Mouse (Mus musculus) MEL (cell line): Measurements from ENCODE around the gene Mpv17l. TPM values are rescaled to one million over a fixed set of nuclear protein-coding genes. Genes with fewer than 3 reads are reported as not detected.

Experiments
- DNase-seq: peaks from one replicate; pipeline ENCODE4 v3.0.0; 2011; ENCODE audit warnings: low read depth, low spot score
- H3K27ac ChIP-seq: 2 replicates; pipeline ENCODE4 v1.5.1; 2012; ENCODE audit warnings: low read depth, mild to moderate bottlenecking, control low read depth, low read length, moderate library complexity; ENCODE audit not compliant: control insufficient read depth
- H3K27me3 ChIP-seq, 2 experiments: fragments of 150-350 bp in 1 of 2; sonication (generic) in 1 of 2; 2 replicates each; pipeline ENCODE4 v1.6.1; 2012; ENCODE audit warnings: low read length in 2 of 2, mild to moderate bottlenecking in 2 of 2, improper control_type of control experiment in 1 of 2, moderate library complexity in 1 of 2; ENCODE audit not compliant: insufficient read depth in 2 of 2, control insufficient read depth in 1 of 2
- H3K36me3 ChIP-seq, 2 experiments: 2 replicates each; pipeline ENCODE4 v1.6.1; 2012 to 2014; ENCODE audit warnings: low read length in 2 of 2, improper control_type of control experiment in 1 of 2, inconsistent platforms in 1 of 2, mild to moderate bottlenecking in 1 of 2; ENCODE audit not compliant: insufficient read depth in 2 of 2, control insufficient read depth in 1 of 2
- H3K4me1 ChIP-seq, 2 experiments: fragments of 150-350 bp in 1 of 2; sonication (generic) in 1 of 2; 2 replicates each; pipeline ENCODE4 v1.6.1; 2012; ENCODE audit warnings: low read length in 2 of 2, improper control_type of control experiment in 1 of 2, mild to moderate bottlenecking in 1 of 2; ENCODE audit not compliant: insufficient read depth in 2 of 2, control insufficient read depth in 1 of 2
- H3K4me3 ChIP-seq, 2 experiments: fragments of 150-350 bp in 1 of 2; sonication (generic) in 1 of 2; 2 replicates each; pipeline ENCODE4 v1.5.1; 2012; ENCODE audit warnings: low read depth in 2 of 2, low read length in 2 of 2, mild to moderate bottlenecking in 2 of 2, moderate library complexity in 2 of 2, control low read depth in 1 of 2, improper control_type of control experiment in 1 of 2; ENCODE audit not compliant: control insufficient read depth in 1 of 2, insufficient read depth in 1 of 2
- H3K79me2 ChIP-seq: 2 replicates; pipeline ENCODE4 v1.6.1; 2012; ENCODE audit warnings: mild to moderate bottlenecking, low read length, moderate library complexity; ENCODE audit not compliant: control insufficient read depth, poor library complexity, insufficient read depth
- H3K9ac ChIP-seq: 2 replicates; pipeline ENCODE4 v1.6.1; 2012; ENCODE audit warnings: low read depth, mild to moderate bottlenecking, control low read depth, low read length, moderate library complexity; ENCODE audit not compliant: control insufficient read depth, poor library complexity, severe bottlenecking
- H3K9me3 ChIP-seq: fragments of 150-350 bp; sonication (generic); replicated peaks from 2 replicates; pipeline ENCODE4 v1.6.1; 2012; ENCODE audit warnings: mild to moderate bottlenecking, low read length, improper control_type of control experiment, moderate library complexity; ENCODE audit not compliant: insufficient read depth
- BHLHE40 ChIP-seq: IDR thresholded peaks from 2 replicates; pipeline ENCODE4 v1.6.1; 2012; ENCODE audit warnings: low read depth, mild to moderate bottlenecking, inconsistent platforms, low read length, improper control_type of control experiment, borderline replicate concordance
- CHD1 ChIP-seq: IDR thresholded peaks from 2 replicates; pipeline ENCODE4 v1.6.1; 2012; ENCODE audit warnings: low read depth, mild to moderate bottlenecking, inconsistent platforms, low read length, improper control_type of control experiment
- CHD2 ChIP-seq: IDR thresholded peaks from 2 replicates; pipeline ENCODE4 v1.6.1; 2011; ENCODE audit warnings: low read length, improper control_type of control experiment
- CTCF ChIP-seq, 3 experiments: IDR thresholded peaks in 2 of 3; conservative IDR thresholded peaks in 1 of 3; 2 replicates each; pipeline ENCODE4 v1.5.1; 2011 to 2012; ENCODE audit warnings: low read length in 3 of 3, low read depth in 2 of 3, mild to moderate bottlenecking in 2 of 3, improper control_type of control experiment in 1 of 3, inconsistent platforms in 1 of 3, mixed read lengths in 1 of 3, moderate library complexity in 1 of 3; ENCODE audit not compliant: control insufficient read depth in 1 of 3, insufficient read depth in 1 of 3, poor library complexity in 1 of 3, severe bottlenecking in 1 of 3
- E2F4 ChIP-seq: IDR thresholded peaks from 2 replicates; pipeline ENCODE4 v1.6.1; 2011; ENCODE audit warnings: low read depth, low read length, improper control_type of control experiment, borderline replicate concordance
- ELF1 ChIP-seq: IDR thresholded peaks from 2 replicates; pipeline ENCODE4 v1.6.1; 2014; ENCODE audit warnings: low read depth, mild to moderate bottlenecking, inconsistent platforms, low read length, improper control_type of control experiment, moderate library complexity
- EP300 ChIP-seq, 2 experiments: IDR thresholded peaks; 2 replicates each; pipeline ENCODE4 v1.6.1; 2011; ENCODE audit warnings: improper control_type of control experiment in 2 of 2, low read length in 2 of 2, low read depth in 1 of 2, mild to moderate bottlenecking in 1 of 2
- ETS1 ChIP-seq: IDR thresholded peaks from 2 replicates; pipeline ENCODE4 v1.6.1; 2012; ENCODE audit warnings: low read depth, mild to moderate bottlenecking, inconsistent platforms, low read length, improper control_type of control experiment, moderate library complexity
- GABPA ChIP-seq: IDR thresholded peaks from 2 replicates; pipeline ENCODE4 v1.6.1; 2012; ENCODE audit warnings: low read depth, mild to moderate bottlenecking, inconsistent platforms, low read length, improper control_type of control experiment, moderate library complexity
- GATA1 ChIP-seq: IDR thresholded peaks from 2 replicates; pipeline ENCODE4 v1.6.1; 2011; ENCODE audit warnings: low read depth, low read length, improper control_type of control experiment
- HCFC1 ChIP-seq: IDR thresholded peaks from 2 replicates; pipeline ENCODE4 v1.6.1; 2012; ENCODE audit warnings: low read depth, mild to moderate bottlenecking, inconsistent platforms, low read length, improper control_type of control experiment, moderate library complexity
- JUND ChIP-seq: IDR thresholded peaks from 2 replicates; pipeline ENCODE4 v1.6.1; 2011; ENCODE audit warnings: low read depth, mild to moderate bottlenecking, improper control_type of control experiment, low read length
- MAFK ChIP-seq: IDR thresholded peaks from 2 replicates; pipeline ENCODE4 v1.6.1; 2011; ENCODE audit warnings: low read depth, mild to moderate bottlenecking, low read length, improper control_type of control experiment, borderline replicate concordance
- MAZ ChIP-seq: IDR thresholded peaks from 2 replicates; pipeline ENCODE4 v1.6.1; 2012; ENCODE audit warnings: low read depth, mild to moderate bottlenecking, inconsistent platforms, low read length, improper control_type of control experiment
- MEF2A ChIP-seq: IDR thresholded peaks from 2 replicates; pipeline ENCODE4 v1.6.1; 2014; ENCODE audit warnings: low read depth, mild to moderate bottlenecking, inconsistent platforms, low read length, improper control_type of control experiment; ENCODE audit not compliant: poor library complexity, insufficient replicate concordance, severe bottlenecking; ENCODE audit errors: extremely low read depth
- MXI1 ChIP-seq: IDR thresholded peaks from 2 replicates; pipeline ENCODE4 v1.6.1; 2011; ENCODE audit warnings: mild to moderate bottlenecking, low read depth, low read length, improper control_type of control experiment
- MYB ChIP-seq: IDR thresholded peaks from 2 replicates; pipeline ENCODE4 v1.6.1; 2011; ENCODE audit warnings: mild to moderate bottlenecking, low read depth, low read length, improper control_type of control experiment
- MYC ChIP-seq: IDR thresholded peaks from 2 replicates; pipeline ENCODE4 v1.6.1; 2011; ENCODE audit warnings: low read depth, mild to moderate bottlenecking, low read length, improper control_type of control experiment, moderate library complexity
- NELFE ChIP-seq: IDR thresholded peaks from 2 replicates; pipeline ENCODE4 v1.6.1; 2011; ENCODE audit warnings: low read depth, low read length, improper control_type of control experiment
- NRF1 ChIP-seq: IDR thresholded peaks from 2 replicates; pipeline ENCODE4 v1.6.1; 2014; ENCODE audit warnings: low read depth, mild to moderate bottlenecking, inconsistent platforms, low read length, improper control_type of control experiment, moderate library complexity; ENCODE audit not compliant: poor library complexity, insufficient read depth, severe bottlenecking
- POLR2A ChIP-seq, 2 experiments: IDR thresholded peaks; 2 replicates each; pipeline ENCODE4 v1.6.1; 2011 to 2012; ENCODE audit warnings: low read length in 2 of 2, mild to moderate bottlenecking in 2 of 2, control low read depth in 1 of 2, improper control_type of control experiment in 1 of 2, low read depth in 1 of 2, moderate library complexity in 1 of 2; ENCODE audit not compliant: control insufficient read depth in 1 of 2, insufficient read depth in 1 of 2, poor library complexity in 1 of 2
- POLR2AphosphoS2 ChIP-seq: IDR thresholded peaks from 2 replicates; pipeline ENCODE4 v1.6.1; 2011; ENCODE audit warnings: low read length, improper control_type of control experiment
- POLR2AphosphoS5 ChIP-seq: IDR thresholded peaks from 2 replicates; pipeline ENCODE4 v1.6.1; 2012; ENCODE audit warnings: low read depth, borderline replicate concordance, mild to moderate bottlenecking, inconsistent platforms, low read length, moderate library complexity, mixed read lengths
- RAD21 ChIP-seq: IDR thresholded peaks from 2 replicates; pipeline ENCODE4 v1.6.1; 2011; ENCODE audit warnings: mild to moderate bottlenecking, low read depth, low read length, improper control_type of control experiment
- RCOR1 ChIP-seq: IDR thresholded peaks from 2 replicates; pipeline ENCODE4 v1.6.1; 2012; ENCODE audit warnings: low read depth, mild to moderate bottlenecking, inconsistent platforms, low read length, improper control_type of control experiment
- SIN3A ChIP-seq: IDR thresholded peaks from 2 replicates; pipeline ENCODE4 v1.6.1; 2012; ENCODE audit warnings: low read length, improper control_type of control experiment, inconsistent platforms
- SMC3 ChIP-seq: IDR thresholded peaks from 2 replicates; pipeline ENCODE4 v1.6.1; 2011; ENCODE audit warnings: low read depth, low read length, improper control_type of control experiment
- TAL1 ChIP-seq: IDR thresholded peaks from 2 replicates; pipeline ENCODE4 v1.6.1; 2012; ENCODE audit warnings: mild to moderate bottlenecking, inconsistent platforms, low read length, moderate library complexity, mixed read lengths
- TCF12 ChIP-seq: IDR thresholded peaks from 2 replicates; pipeline ENCODE4 v1.6.1; 2014; ENCODE audit warnings: low read depth, mild to moderate bottlenecking, inconsistent platforms, low read length, improper control_type of control experiment, moderate library complexity
- UBTF ChIP-seq: IDR thresholded peaks from 2 replicates; pipeline ENCODE4 v1.6.1; 2012; ENCODE audit warnings: low read depth, mild to moderate bottlenecking, inconsistent platforms, low read length, improper control_type of control experiment, moderate library complexity, borderline replicate concordance; ENCODE audit not compliant: insufficient read depth
- USF1 ChIP-seq: IDR thresholded peaks from 2 replicates; pipeline ENCODE4 v1.6.1; 2014; ENCODE audit warnings: low read depth, mild to moderate bottlenecking, inconsistent platforms, low read length, improper control_type of control experiment, moderate library complexity
- USF2 ChIP-seq, 2 experiments: IDR thresholded peaks; 2 replicates each; pipeline ENCODE4 v1.6.1; 2011 to 2012; ENCODE audit warnings: improper control_type of control experiment in 2 of 2, low read length in 2 of 2, borderline replicate concordance in 1 of 2, inconsistent platforms in 1 of 2, low read depth in 1 of 2, mild to moderate bottlenecking in 1 of 2; ENCODE audit not compliant: insufficient read depth in 1 of 2
- ZC3H11A ChIP-seq: IDR thresholded peaks from 2 replicates; pipeline ENCODE4 v1.6.1; 2012; ENCODE audit warnings: low read depth, mild to moderate bottlenecking, inconsistent platforms, low read length, improper control_type of control experiment
- ZKSCAN1 ChIP-seq: IDR thresholded peaks from 2 replicates; pipeline ENCODE4 v1.6.1; 2012; ENCODE audit warnings: low read depth, mild to moderate bottlenecking, inconsistent platforms, low read length, improper control_type of control experiment, moderate library complexity
- ZMIZ1 ChIP-seq: IDR thresholded peaks from 2 replicates; pipeline ENCODE4 v1.6.1; 2012; ENCODE audit warnings: low read depth, mild to moderate bottlenecking, inconsistent platforms, low read length, improper control_type of control experiment, moderate library complexity
- ZNF384 ChIP-seq: IDR thresholded peaks from 2 replicates; pipeline ENCODE4 v1.6.1; 2012; ENCODE audit warnings: low read depth, mild to moderate bottlenecking, inconsistent platforms, low read length, improper control_type of control experiment
- polyA plus RNA-seq, 2 experiments: library from polyadenylated mRNA; stranded (reverse) in 1 of 2; unstranded in 1 of 2; fragments of >175 nt in 1 of 2; fragments of >200 nt in 1 of 2; gene quantifications; 2 replicates each; pipeline versions ENCODE4 v1.2.1 to v1.2.4; 2012; ENCODE audit warnings: low replicate concordance in 2 of 2, low read depth in 1 of 2; ENCODE audit not compliant: insufficient read length in 2 of 2, insufficient read depth in 1 of 2, missing spikeins in 1 of 2
- total RNA-seq: library from RNA; depleted of rRNA; stranded (reverse); fragments of 300-350 nt; gene quantifications from 2 replicates; pipeline ENCODE4 v1.2.3, GENCODE M21; 2012; rRNA removed

Mpv17l gene
- total RNA-seq: 0.77 and 1.2 TPM in 2 replicates
- polyA plus RNA-seq: 1 to 10 TPM in 1 of 2 experiments, not detected in 1; 2.3 TPM

GRCm38 (mm10) chr16:13902888-13903483 is at the start of gene Mpv17l, which contains the start of gene Pdxdc1:
Gene Mpv17l, plus strand, starts transcription at chr16:13903161.
Gene Pdxdc1, minus strand, starts transcription at chr16:13903131.
- no peaks in the 10 kb centered on the region for H3K9me3 ChIP-seq
- H3K27ac ChIP-seq: peak within 1 kb of the TSS; percentile 83
- H3K9ac ChIP-seq: peak within 1 kb of the TSS; percentile 77
- peaks cover 0 to 30% of the 10 kb centered on the region in 2 experiments; a peak in 2 of 4 replicates for H3K36me3 ChIP-seq
- H3K4me3 ChIP-seq: peak within 1 kb of the TSS; percentile 74 to 86
- H3K79me2 ChIP-seq: peaks cover 25% of the 10 kb centered on the region
- peaks cover 14 to 16% of the 10 kb centered on the region in 2 experiments for H3K4me1 ChIP-seq
- peak; percentile 97 for DNase-seq
- no peaks in the 10 kb centered on the region for H3K27me3 ChIP-seq
- TF ChIP-seq GATA1 (no peak), POLR2AphosphoS2 (0 out of 2 replicates have a peak, but pooled peaks have one; percentile 29), TAL1 (no peak), NELFE (peak; percentile 56), E2F4 (no peak), ETS1 (no peak), POLR2A (IDR thresholded peaks at IDR 0.05; ENCODE audit: control insufficient read depth in 1 of 2, insufficient read depth in 1 of 2, low read depth in 1 of 2, low read length in 2 of 2, poor library complexity in 1 of 2) (peak in 1 of 2 experiments; percentile 80; a peak in 3 of 4 replicates), MYB (no peak), MEF2A (no peak), ZKSCAN1 (no peak), CHD2 (no peak), UBTF (no peak), ELF1 (peak; percentile 73), MXI1 (no peak), CHD1 (0 out of 2 replicates have a peak, but pooled peaks have one; percentile 19), MAFK (no peak), MYC (no peak), SMC3 (no peak), CTCF (IDR thresholded peaks at IDR 0.05 in 2 of 3, conservative IDR thresholded peaks at IDR 0.05 in 1 of 3; ENCODE audit: control insufficient read depth in 1 of 3, insufficient read depth in 1 of 3, low read depth in 2 of 3, low read length in 3 of 3, poor library complexity in 1 of 3, severe bottlenecking in 1 of 3) (no peak), JUND (no peak), USF2 (IDR thresholded peaks at IDR 0.05; ENCODE audit: borderline replicate concordance in 1 of 2, insufficient read depth in 1 of 2, low read depth in 1 of 2, low read length in 2 of 2) (no peak), NRF1 (peak; percentile 93), MAZ (peak; percentile 68), HCFC1 (peak; percentile 83), GABPA (no peak), RCOR1 (no peak), EP300 (IDR thresholded peaks at IDR 0.05; ENCODE audit: low read depth in 1 of 2, low read length in 2 of 2) (no peak), TCF12 (0 out of 2 replicates have a peak, but pooled peaks have one; percentile 13), BHLHE40 (no peak), SIN3A (peak; percentile 86), ZMIZ1 (peak; percentile 62), POLR2AphosphoS5 (no peak), ZC3H11A (no peak), RAD21 (no peak), USF1 (no peak), ZNF384 (no peak)
